ENCODE assay signal across 9 mouse cellular contexts in the genomic region with DNA sequence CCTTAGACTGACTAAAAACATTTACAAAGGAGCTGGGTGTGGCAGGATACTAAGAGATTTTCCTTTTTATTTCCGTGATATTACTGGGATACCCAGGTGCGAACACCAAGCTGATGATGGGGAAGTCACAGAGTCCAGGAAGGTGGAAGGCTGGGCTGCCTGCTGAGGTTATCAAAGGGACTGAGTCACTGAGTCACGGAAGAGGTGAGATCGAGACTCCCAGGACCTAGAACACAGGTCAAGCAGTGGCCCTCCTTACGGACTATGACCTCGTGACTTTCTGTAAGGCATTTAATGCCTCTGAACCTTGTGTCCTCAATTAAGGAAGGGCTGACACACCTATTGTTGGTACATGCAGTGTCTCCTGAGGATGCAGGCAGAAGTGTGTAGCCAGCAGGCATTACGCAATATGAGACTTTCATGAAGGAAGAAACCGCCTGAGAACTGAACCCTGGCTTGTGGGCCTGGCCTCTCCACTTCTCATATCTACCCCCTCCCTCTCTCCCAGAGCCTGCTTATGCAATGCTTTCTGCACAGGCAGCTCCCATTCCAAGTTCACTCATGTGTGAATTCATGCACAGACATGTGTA. TPM values are rescaled to one million over a fixed set of nuclear protein-coding genes. Genes with fewer than 3 reads are reported as not detected.
DNase-seq lines count a peak whose midpoint lies in the region; ATAC-seq and TF ChIP-seq lines count a peak whose summit lies in the region.
"Had no signal": no experiment of that assay in that cellular context is flagged by ENCODE, and none has a peak within 500 bp of the region (broad histone marks: within the 10 kb centered on the region; RNA-seq: fewer than 3 reads in every experiment).

No protein-coding gene starts in this region.

- H3K27me3 ChIP-seq in liver, postnatal 0 days (ENCODE audit: insufficient read depth, low read length) = no peaks in the 10 kb centered on the region
- no peaks in the 10 kb centered on the region for H3K27me3 ChIP-seq in hindbrain, embryonic 11.5 days (ENCODE audit: control insufficient read depth, insufficient read depth, low read length)

- 0 out of 2 replicates have a peak, but pooled peaks have one; percentile 40 for TF ChIP-seq EP300 in liver, postnatal 0 days (IDR thresholded peaks at IDR 0.05; ENCODE audit: low read depth)

- DNase-seq in heart, adult 8-10 months (ENCODE audit: low spot score) = peak; percentile 52
- no peak for DNase-seq in heart, postnatal 14 days
- DNase-seq in Muller cell, postnatal 12 days (ENCODE audit: inconsistent ontology term) = peak; percentile 27
- no peak for DNase-seq in liver, postnatal 0 days
- no peak for DNase-seq in left cerebral cortex, postnatal 36 days (ENCODE audit: low spot score in 2 of 2)
- DNase-seq in hindbrain, embryonic 11.5 days (ENCODE audit: low spot score) = no peak
- DNase-seq: left cerebral cortex, postnatal 4 days had no signal

- ATAC-seq in hematopoietic stem cell, adult 5-6 weeks (replicated peaks in 1 of 2; ENCODE audit: insufficient read depth in 1 of 2, low FRiP score in 2 of 2, low TSS enrichment in 1 of 2, low read depth in 1 of 2, poor library complexity in 2 of 2, severe bottlenecking in 2 of 2) = peak; percentile 38 to 50; a peak in 2 of 4 replicates
- peak; percentile 28 for ATAC-seq in liver, postnatal 0 days
- no peak for ATAC-seq in hindbrain, embryonic 11.5 days (ENCODE audit: low FRiP score)
- no peak for ATAC-seq in CD4-positive, CD25-positive, alpha-beta regulatory T cell, adult 4 months

- H3K4me3 ChIP-seq in liver, postnatal 0 days (ENCODE audit: low read depth, low read length) = no peak overlapping the region
- no peak overlapping the region for H3K4me3 ChIP-seq in hindbrain, embryonic 11.5 days (ENCODE audit: low read depth, low read length)

- intact Hi-C loops in heart, postnatal 14 days (cut with DNase I) = no loop called here
- intact Hi-C loops in left cerebral cortex, postnatal 36 days (cut with DNase I) = no loop called here

- H3K9ac ChIP-seq in liver, postnatal 0 days (replicated peaks) = no peak overlapping the region
- no peak overlapping the region for H3K9ac ChIP-seq in hindbrain, embryonic 11.5 days (ENCODE audit: low read depth, low read length)

- H3K4me2 ChIP-seq in liver, postnatal 0 days (ENCODE audit: low read depth, low read length) = no peak overlapping the region
- no peak overlapping the region for H3K4me2 ChIP-seq in hindbrain, embryonic 11.5 days (replicated peaks; ENCODE audit: low read depth, low read length)

- no peak for TF ChIP-seq CTCF in liver, postnatal 0 days (IDR thresholded peaks at IDR 0.05; ENCODE audit: low read depth)

- H3K9me3 ChIP-seq in liver, postnatal 0 days (ENCODE audit: low read length) = no peaks in the 10 kb centered on the region
- H3K9me3 ChIP-seq in hindbrain, embryonic 11.5 days (ENCODE audit: control insufficient read depth, low read length) = no peaks in the 10 kb centered on the region

- WGBS in liver, postnatal 0 days (ENCODE audit: insufficient replicate concordance) = 69% methylated on average over 8 of the region's 8 CpGs
- 86% methylated on average over 8 of the region's 8 CpGs for WGBS in hindbrain, embryonic 11.5 days

- no peaks in the 10 kb centered on the region for H3K36me3 ChIP-seq in liver, postnatal 0 days (replicated peaks; ENCODE audit: insufficient read depth, low read length)
- H3K36me3 ChIP-seq in hindbrain, embryonic 11.5 days (ENCODE audit: control insufficient read depth, insufficient read depth, low read length) = no peaks in the 10 kb centered on the region

- H3K27ac ChIP-seq in liver, postnatal 0 days (ENCODE audit: low read depth) = no peak overlapping the region
- no peak overlapping the region for H3K27ac ChIP-seq in hindbrain, embryonic 11.5 days (ENCODE audit: low read depth, low read length)

- H3K4me1 ChIP-seq in liver, postnatal 0 days (ENCODE audit: insufficient read depth) = peaks cover 39% of the 10 kb centered on the region
- no peaks in the 10 kb centered on the region for H3K4me1 ChIP-seq in hindbrain, embryonic 11.5 days (replicated peaks; ENCODE audit: control insufficient read depth, insufficient read depth, low read length)

RNA-seq across cellular contexts. Expression of a gene that starts 42.3 kb away (rescaled TPM):
- 100 to 1,000 TPM; 110 to 120 (median 111) TPM for total RNA-seq in heart, adult 8-10 months (2022)
- total RNA-seq in heart, postnatal 14 days (2021) = 10 to 100 TPM; 68.4 to 73.1 TPM
- 46.2 and 51.4 TPM in 2 replicates for total RNA-seq in hematopoietic stem cell, adult 5-6 weeks (2017)
- 25.8 and 28.0 TPM in 2 replicates for polyA plus RNA-seq in liver, postnatal 0 days (2015; fragmentation: Nextera tagmentation; extraction: Ambion mirVana)
- total RNA-seq in left cerebral cortex, postnatal 36 days (2021) = 10 to 100 TPM; 74.9 to 76.2 TPM
- polyA plus RNA-seq in hindbrain, embryonic 11.5 days (2014; fragmentation: Nextera tagmentation; extraction: Ambion mirVana) = 48.4 and 55.5 TPM in 2 replicates
- polyA plus RNA-seq in CD4-positive, CD25-positive, alpha-beta regulatory T cell, adult 4 months (2017; shearing (Covaris generic)) = 10 to 100 TPM; 12.0 to 12.9 TPM

Comparison
In these comparisons a context has a peak if more than half of its experiments do, and no peak if none do; other contexts are left out.
1. DNase-seq: peak in heart, adult 8-10 months (single experiment) and Muller cell, postnatal 12 days (single experiment); none in heart, postnatal 14 days (0 of 2), liver, postnatal 0 days (single experiment), left cerebral cortex, postnatal 36 days (0 of 2) and hindbrain, embryonic 11.5 days (single experiment).
2. ATAC-seq: peak in hematopoietic stem cell, adult 5-6 weeks (2 of 2) and liver, postnatal 0 days (single experiment); none in hindbrain, embryonic 11.5 days (single experiment) and CD4-positive, CD25-positive, alpha-beta regulatory T cell, adult 4 months (single experiment).